Mouse (Mus musculus) liver, embryonic 14.5 days (tissue): ENCODE data around the gene Slc25a15.

ENCODE experiments used
- CTCF ChIP-seq: IDR thresholded peaks from 2 replicates; pipeline ENCODE4 v1.5.1; 2016; ENCODE audit warnings: antibody characterized with exemption, low read depth, control low read depth
- EP300 ChIP-seq: IDR thresholded peaks from 2 replicates; pipeline ENCODE4 v1.6.1; 2016; ENCODE audit warnings: antibody characterized with exemption, low read depth

DNA sequence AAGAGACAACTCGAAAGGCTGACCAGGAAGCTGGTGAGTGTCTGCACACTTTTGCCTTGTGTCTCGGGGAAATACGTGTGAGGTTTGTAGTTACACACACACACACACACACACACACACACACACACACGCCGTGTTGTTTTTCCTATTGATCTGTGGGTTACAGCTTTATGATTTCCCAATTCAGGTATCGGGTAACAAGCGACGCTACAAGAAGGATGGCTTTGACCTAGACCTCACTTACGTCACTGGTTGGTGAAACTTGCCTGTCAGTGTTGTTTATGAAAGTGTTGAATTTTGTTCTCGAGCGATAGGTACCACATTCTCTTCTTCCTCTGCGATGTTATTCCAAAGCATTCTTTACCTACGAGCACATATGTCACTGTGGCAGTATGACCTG is 63.0 kb downstream of the Slc25a15 start:
- TF ChIP-seq CTCF (no peak), EP300 (no peak)
